Mouse (Mus musculus) limb, embryonic 10.5 days (tissue): ENCODE results near the gene 9430015G10Rik. TPM values are rescaled to one million over a fixed set of nuclear protein-coding genes. Genes with fewer than 3 reads are reported as not detected.

ENCODE experiments used
- DNase-seq: peaks from one replicate; pipeline ENCODE4 v3.0.0-alpha.2; 2017; ENCODE audit warnings: low spot score
- H3K27ac ChIP-seq: fragments of 300-500 bp; sonication (generic); 2 replicates; pipeline ENCODE4 v1.5.1; 2016; ENCODE audit warnings: mild to moderate bottlenecking
- H3K27me3 ChIP-seq: fragments of 300-500 bp; sonication (generic); 2 replicates; pipeline ENCODE4 v1.6.1; 2016; ENCODE audit warnings: low read depth, mild to moderate bottlenecking; ENCODE audit not compliant: poor library complexity, severe bottlenecking
- H3K36me3 ChIP-seq: fragments of 300-500 bp; sonication (generic); 2 replicates; pipeline ENCODE4 v1.6.1; 2016; ENCODE audit warnings: mild to moderate bottlenecking, moderate library complexity
- H3K4me1 ChIP-seq: fragments of 300-500 bp; sonication (generic); 2 replicates; pipeline ENCODE4 v1.6.1; 2016
- H3K4me3 ChIP-seq: fragments of 300-500 bp; sonication (generic); 2 replicates; pipeline ENCODE4 v1.5.1; 2016; ENCODE audit warnings: mild to moderate bottlenecking, moderate library complexity
- H3K9me3 ChIP-seq: fragments of 300-500 bp; sonication (generic); replicated peaks from 2 replicates; pipeline ENCODE4 v1.6.1; 2016; ENCODE audit warnings: mild to moderate bottlenecking
- WGBS: fragments of 180-500 bp; shearing (Covaris S2); methylation state at CpG from one replicate; pipeline ENCODE4 v1.1.7; 2016; 5-methylcytosine and 5-hydroxymethylcytosine counted together
- polyA plus RNA-seq: library from polyadenylated mRNA; unstranded; fragments of >200 nt; fragmentation: Nextera tagmentation; extraction: Ambion mirVana; gene quantifications from 2 replicates; pipeline ENCODE4 v1.2.1, GENCODE M21; 2016

The 9430015G10Rik gene
- 76.0 and 78.5 TPM in 2 replicates for polyA plus RNA-seq

DNA sequence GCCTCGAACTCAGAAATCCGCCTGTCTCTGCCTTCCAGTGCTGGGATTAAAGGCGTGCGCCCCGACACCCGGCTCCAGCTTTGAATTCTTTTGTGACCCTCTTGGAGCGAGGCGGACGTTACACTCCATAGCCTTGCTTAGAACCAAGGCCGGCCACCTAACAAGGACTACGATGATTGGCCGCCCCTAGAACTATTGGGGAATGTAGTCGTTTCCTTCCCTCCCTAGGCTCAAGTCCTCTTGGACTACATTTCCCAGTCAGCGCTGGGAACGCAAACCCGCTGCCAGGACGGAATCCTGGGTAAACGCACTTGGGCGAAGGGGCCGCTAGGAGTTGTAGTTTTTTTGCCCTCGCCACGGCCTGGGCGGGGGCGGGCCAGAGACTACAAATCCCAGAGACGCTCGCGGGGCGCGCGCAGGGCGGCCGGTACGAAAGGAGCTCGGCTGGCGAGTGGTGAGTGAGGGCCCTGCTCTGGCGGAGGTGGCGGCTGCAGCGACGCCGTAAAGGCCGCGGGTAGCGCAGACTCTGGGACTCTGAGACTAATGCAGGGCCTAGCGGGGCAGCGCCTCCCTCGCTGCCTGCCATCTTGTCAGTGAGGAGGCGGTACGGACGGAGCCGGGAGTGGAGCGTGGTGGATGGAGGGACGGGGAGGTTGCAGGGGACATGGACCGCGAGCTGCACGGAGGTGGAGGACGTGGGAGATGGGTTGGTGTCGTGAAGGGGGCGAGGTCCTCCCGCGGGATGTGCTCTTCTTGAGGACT, at the start of gene 9430015G10Rik:
9430015G10Rik (plus strand) TSS at position 413 of the 762 bp plus-strand sequence.
- Histone ChIP-seq H3K27me3 (no peaks in the 10 kb centered on the region), H3K4me1 (0 out of 2 replicates have a peak, but pooled peaks cover 6% of the 10 kb centered on the region), H3K9me3 (no peaks in the 10 kb centered on the region), H3K27ac (peak within 1 kb of the TSS; percentile 95), H3K36me3 (peaks cover 21% of the 10 kb centered on the region), H3K4me3 (peak within 1 kb of the TSS; percentile 88)
- DNase-seq: peak; percentile 97
- under 1% methylated on average over 60 of the region's 60 CpGs for WGBS

DNA sequence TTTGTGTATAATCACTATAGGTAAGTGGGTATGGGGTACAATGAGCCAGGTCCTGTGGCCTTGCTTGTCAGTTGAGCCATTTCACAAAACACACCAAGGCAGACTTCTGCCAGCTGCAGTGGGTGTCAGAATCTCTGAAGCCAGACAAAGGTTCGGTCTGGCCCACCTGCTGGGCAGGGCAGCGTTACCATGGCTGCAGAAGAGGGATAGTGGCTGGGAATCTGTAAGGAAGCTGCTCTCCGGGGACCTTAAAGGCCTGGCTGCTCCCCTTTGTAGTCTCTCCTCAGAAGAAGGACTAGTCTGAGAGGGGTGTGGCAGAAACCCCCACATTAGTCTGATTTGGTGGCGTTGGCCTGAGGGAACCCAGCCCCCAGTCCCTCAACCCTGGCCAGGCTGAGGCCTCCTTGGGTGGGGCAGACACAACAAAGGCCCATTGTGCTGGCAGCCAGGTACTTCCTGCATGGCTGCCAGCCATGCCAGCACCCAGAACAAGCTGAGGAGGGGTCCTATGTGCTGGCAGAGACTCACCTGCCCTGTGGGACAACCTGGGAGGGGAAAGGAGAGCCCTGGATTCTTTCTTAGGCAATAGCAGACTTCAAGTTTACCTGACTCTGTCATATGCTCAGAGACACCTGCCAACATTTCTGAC, 45.8 kb upstream of the 9430015G10Rik start:
- H3K27ac ChIP-seq: peak overlapping the region; percentile 54; the same call in 1 of the 2 replicates
- DNase-seq: no peak

DNA sequence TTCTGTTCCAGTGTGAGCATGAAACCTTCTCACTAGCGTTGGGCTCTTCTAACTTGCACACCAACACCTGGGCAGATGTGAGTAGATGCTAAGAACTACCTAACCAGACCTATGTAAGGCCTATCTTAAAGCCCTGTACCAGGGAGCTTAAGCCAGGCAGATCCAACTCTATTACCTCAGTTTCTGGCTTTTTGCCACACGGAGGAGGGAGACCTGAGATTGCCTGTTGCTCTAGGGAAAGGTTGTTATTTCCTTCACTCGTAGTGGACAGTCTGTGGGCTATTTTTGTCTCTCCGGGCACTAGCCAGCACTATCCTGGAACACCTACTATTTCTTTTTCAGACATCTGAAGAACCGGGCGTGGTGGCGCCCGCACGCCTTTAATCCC, 45.3 kb upstream of the 9430015G10Rik start:
- peaks cover 21% of the 10 kb centered on the region for H3K4me1 ChIP-seq
- WGBS: 85% methylated on average over 9 of the region's 9 CpGs
- H3K27ac ChIP-seq: no peak overlapping the region

More for the DNA sequence above, 45.8 kb upstream of the 9430015G10Rik start:
- 14% methylated on average over 4 of the region's 4 CpGs for WGBS
- Histone ChIP-seq H3K27me3 (0 out of 2 replicates have a peak, but pooled peaks cover 6% of the 10 kb centered on the region), H3K4me3 (no peak overlapping the region), H3K36me3 (no peaks in the 10 kb centered on the region), H3K4me1 (peaks cover 24% of the 10 kb centered on the region), H3K9me3 (no peaks in the 10 kb centered on the region)

DNA sequence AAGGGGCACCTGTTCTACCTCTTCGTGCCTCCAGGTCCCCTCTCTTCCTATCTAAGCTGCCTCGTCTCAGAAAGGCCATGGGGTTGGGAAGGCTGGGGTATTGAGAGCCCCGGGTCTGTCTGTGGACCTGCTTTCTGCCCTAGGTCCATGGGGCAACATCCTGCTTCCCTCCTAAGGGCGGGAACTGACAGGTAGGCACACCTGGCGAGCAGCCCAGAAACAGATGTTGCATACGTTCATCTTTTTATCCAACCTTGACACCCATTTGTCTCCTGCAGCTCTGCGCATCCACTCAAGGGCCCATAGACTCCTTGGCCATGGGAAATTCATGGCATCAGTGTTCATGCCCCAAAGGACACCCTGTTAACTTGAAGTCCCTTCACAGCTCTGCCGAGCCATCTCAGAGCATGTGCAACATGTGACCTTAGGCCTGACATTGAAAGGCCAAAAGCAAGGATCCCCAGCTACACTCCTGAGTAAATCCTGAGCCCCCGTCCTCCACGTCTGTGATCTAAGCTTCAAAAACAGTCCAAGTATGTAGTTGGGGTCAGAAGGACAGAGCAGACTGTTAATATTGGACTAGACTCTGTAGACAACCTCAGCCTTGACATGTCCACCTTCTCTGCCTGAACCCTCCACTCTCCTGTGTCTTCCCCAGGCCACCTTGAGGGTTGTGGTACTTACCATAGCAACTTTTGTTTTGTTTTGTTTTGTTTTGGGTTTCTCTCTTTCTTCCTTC, 44.5 kb upstream of the 9430015G10Rik start:
- no peaks in the 10 kb centered on the region for H3K36me3 ChIP-seq
- peaks cover 23% of the 10 kb centered on the region for H3K4me1 ChIP-seq
- H3K9me3 ChIP-seq: no peaks in the 10 kb centered on the region
- WGBS: 86% methylated on average over 10 of the region's 10 CpGs
- no peak overlapping the region for H3K4me3 ChIP-seq
- no peak overlapping the region for H3K27ac ChIP-seq
- H3K27me3 ChIP-seq: no peaks in the 10 kb centered on the region
- DNase-seq: no peak

More for the DNA sequence above, 45.3 kb upstream of the 9430015G10Rik start:
- Histone ChIP-seq H3K36me3 (no peaks in the 10 kb centered on the region), H3K9me3 (no peaks in the 10 kb centered on the region), H3K27me3 (0 out of 2 replicates have a peak, but pooled peaks cover 1% of the 10 kb centered on the region), H3K4me3 (no peak overlapping the region)
- DNase-seq: no peak

DNA sequence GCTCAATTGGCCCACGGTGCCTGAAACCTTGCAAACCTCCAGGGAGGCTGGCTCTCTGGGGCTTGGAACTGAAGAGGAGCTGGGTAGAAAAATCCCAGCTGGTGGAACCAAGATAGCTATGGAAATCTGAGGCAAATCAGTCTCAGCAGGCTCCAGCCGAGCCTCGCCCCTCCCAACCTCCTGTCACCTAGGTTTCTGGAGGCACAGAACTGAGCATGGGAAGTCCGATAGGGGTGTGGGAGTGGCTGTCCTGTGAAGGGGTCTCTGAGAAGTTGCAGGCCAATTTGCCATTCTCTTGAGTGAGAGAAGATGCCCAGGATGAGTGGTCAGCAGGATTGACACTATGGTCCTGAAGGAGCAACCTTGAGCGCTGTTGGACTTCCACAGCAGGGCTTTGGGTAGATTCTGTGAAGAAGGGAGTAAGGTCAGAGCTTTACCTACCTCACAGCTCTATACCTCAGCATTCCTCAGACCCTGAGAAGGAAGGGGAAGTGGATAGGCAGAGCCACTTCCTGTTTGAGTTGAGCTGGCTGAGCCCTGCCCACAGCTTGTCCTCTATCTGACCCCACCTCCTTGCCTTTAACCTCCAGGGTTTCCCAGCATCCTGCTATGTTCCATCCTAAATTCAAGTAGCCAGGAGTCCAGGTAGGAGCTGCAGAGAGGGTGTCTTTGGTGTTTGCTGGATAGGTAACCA, 42.4 kb upstream of the 9430015G10Rik start:
- no peak for DNase-seq
- WGBS: 57% methylated on average over 5 of the region's 5 CpGs
- Histone ChIP-seq H3K4me3 (no peak overlapping the region), H3K36me3 (no peaks in the 10 kb centered on the region), H3K27me3 (no peaks in the 10 kb centered on the region), H3K4me1 (peaks cover 29% of the 10 kb centered on the region), H3K9me3 (no peaks in the 10 kb centered on the region), H3K27ac (no peak overlapping the region)

DNA sequence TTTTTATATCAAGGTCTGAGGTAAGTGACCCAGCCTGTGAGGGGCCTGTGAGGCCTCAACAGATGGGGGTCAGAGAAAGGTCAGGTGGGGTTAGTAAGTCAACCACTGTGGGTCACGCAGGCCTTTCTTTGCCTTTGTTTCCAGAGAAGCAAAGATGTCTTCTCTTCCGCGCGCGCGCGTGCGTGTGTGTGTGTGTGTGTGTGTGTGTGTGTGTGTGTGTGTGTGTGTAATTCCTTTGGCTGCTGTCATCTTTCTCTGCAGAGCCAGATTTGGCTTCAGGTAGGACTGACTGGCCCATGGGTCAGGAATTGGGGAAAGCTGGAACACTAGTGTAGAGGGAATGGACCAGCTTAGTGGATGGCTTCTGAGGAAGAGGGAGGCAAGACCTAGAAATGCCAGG, 40.1 kb upstream of the 9430015G10Rik start:
- peak overlapping the region; percentile 75; the same call in 1 of the 2 replicates for H3K27ac ChIP-seq

DNA sequence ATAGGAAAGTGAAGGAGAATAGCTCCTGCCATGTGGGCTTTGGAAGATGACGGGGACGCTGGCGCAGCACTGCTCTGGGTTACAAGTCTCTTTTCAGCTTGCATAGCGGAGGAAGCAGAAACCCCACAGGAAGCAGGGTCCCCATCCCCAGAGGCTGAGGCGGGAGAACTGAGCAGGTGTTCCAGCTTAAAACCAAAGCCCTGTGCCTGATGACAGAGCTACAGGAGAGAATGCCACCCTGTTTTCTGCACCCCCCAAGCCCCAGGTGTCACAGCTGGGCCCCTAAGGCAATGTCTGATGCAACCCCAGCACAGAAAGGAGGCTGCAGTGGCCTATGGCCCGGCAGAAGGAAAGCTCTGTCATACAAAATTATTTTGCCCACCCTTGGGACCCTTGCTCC, 39.5 kb upstream of the 9430015G10Rik start:
- Histone ChIP-seq H3K4me3 (0 out of 2 replicates have a peak overlapping the region, but pooled peaks have one; percentile 2), H3K36me3 (no peaks in the 10 kb centered on the region), H3K4me1 (peaks cover 22% of the 10 kb centered on the region), H3K9me3 (no peaks in the 10 kb centered on the region), H3K27ac (peak overlapping the region; percentile 75), H3K27me3 (no peaks in the 10 kb centered on the region)
- DNase-seq: no peak
- 63% methylated on average over 6 of the region's 6 CpGs for WGBS

More for the DNA sequence above, 40.1 kb upstream of the 9430015G10Rik start:
- no peak for DNase-seq
- Histone ChIP-seq H3K4me1 (peaks cover 22% of the 10 kb centered on the region), H3K4me3 (no peak overlapping the region), H3K36me3 (no peaks in the 10 kb centered on the region), H3K27me3 (no peaks in the 10 kb centered on the region), H3K9me3 (no peaks in the 10 kb centered on the region)
- 87% methylated on average over 8 of the region's 8 CpGs for WGBS

DNA sequence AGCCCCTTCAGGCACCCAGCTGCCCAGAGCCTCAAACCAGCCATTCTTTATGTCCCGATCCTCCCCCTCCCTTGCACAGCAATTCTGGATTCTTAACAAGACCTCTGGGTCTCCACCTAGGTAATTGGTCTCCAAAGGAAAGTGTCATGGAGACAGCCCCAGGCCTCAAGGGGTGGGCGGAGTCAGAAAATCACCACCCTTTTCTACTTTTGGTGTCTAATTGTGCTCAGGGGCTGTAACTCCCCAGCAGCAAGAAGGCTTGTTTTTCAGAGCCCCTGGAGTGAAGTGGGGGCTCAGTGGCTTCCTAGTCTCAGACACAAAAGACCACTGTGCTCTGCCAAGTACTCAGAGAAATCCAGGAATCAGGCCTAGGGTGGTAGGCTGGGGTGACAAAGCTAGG, 39.1 kb upstream of the 9430015G10Rik start:
- Histone ChIP-seq H3K27ac (peak overlapping the region; percentile 75), H3K9me3 (no peaks in the 10 kb centered on the region), H3K4me3 (0 out of 2 replicates have a peak overlapping the region, but pooled peaks have one; percentile 2), H3K27me3 (no peaks in the 10 kb centered on the region), H3K36me3 (no peaks in the 10 kb centered on the region), H3K4me1 (peaks cover 22% of the 10 kb centered on the region)
- 45% methylated on average over 2 of the region's 2 CpGs for WGBS
- DNase-seq: peak; percentile 38

DNA sequence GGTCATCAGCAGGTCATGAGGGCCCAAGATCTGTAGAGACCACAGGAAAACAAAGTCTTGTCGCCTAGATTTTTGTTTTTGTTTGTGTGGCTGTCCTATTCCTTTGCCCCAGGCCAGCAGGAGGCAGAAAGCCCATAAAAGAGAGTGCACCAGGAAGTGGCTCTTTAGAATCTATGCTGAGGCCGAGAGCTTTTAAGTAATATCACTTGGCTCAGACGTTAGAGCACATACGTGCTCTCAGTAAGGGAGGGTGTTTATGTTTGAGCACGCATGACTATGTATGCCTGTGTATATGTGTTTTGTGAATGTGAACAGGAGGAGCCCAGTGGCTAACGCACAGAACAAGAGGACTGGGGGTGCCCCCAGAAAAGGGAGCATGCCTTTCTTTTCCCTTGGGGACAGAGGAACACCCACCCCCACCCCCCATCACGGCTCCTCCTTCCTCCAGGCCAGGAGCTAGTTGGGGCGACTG, 32.8 kb upstream of the 9430015G10Rik start:
- WGBS: 9% methylated on average over 8 of the region's 8 CpGs
- DNase-seq: peak; percentile 39
- Histone ChIP-seq H3K4me3 (peak overlapping the region; percentile 56), H3K4me1 (peaks cover 22% of the 10 kb centered on the region), H3K9me3 (no peaks in the 10 kb centered on the region), H3K27me3 (peaks cover 22% of the 10 kb centered on the region), H3K27ac (peak overlapping the region; percentile 84), H3K36me3 (no peaks in the 10 kb centered on the region)

DNA sequence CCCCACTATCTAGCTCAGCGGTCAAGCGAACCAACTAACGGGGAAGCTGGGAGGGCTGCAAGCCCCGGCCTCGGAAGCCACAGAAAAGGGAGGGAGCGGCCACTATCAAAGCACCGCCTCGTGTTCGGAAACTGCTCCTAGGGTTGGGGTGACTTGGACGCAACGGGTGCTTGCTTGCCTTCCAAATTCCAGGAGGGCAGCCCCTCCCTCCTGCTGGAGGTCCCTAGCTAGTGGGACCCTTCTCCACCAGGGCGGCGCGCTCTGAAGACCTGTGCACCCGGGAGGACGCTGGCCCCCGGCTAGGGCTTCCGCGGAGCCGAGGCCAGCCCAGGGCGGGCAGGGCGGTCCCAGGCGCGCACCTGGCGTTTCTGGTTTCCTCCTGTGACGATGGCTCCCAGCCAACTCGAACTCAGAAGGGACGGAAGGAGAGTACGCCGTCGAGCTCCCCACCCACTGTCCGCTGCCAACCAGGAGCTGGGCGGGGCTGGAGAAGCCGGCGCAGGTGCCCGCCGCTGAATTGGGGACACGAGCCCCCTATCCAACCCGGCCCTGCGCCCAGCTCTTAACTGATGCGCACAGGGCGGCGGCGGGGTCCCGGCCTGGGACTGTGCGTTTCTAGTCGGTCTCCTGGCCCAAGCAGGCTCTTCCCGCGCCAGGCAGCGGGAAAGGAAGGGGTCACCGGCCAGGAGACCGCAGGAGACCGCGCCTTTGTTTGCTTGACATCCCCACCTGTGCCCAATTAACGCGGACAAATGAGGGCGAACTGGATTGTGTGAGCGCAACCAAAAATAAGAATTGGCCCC, 32.1 kb upstream of the 9430015G10Rik start:
- under 1% methylated on average over 58 of the region's 58 CpGs for WGBS
- Histone ChIP-seq H3K9me3 (no peaks in the 10 kb centered on the region), H3K36me3 (no peaks in the 10 kb centered on the region), H3K4me1 (peaks cover 22% of the 10 kb centered on the region), H3K27ac (peak overlapping the region; percentile 84), H3K27me3 (peaks cover 22% of the 10 kb centered on the region), H3K4me3 (peak overlapping the region; percentile 56)
- peak; percentile 76 for DNase-seq

DNA sequence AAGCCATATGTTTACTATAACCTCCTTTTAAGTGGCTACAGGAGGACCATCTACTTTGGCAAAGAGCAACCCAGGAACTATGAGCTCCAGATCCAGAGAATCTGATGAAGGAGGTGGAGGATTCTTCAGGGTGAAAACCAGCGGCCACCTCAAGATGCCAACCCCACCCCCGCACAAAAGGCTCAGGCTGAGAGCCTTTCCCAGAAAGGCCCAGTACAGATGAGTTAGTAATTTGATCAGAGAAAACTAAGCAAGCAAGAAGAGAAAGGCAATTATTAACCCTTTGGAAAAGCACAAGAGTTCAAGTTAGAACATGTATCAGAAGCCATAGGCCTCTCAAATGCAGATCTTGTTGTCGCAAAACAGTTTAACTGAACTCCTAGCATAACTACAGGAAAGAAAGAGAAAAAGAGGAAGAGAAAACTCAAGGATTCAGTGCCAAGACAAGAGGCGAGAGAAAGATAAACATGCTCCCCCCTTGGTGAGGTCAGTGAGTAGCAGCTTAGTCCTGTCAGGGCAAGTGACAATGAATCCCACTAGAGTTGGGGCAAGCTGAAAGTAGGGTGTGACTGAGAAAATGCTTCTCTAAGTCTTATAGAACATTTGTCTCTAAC, 27.1 kb upstream of the 9430015G10Rik start:
- 56% methylated on average over 4 of the region's 4 CpGs for WGBS
- H3K27ac ChIP-seq: no peak overlapping the region

More for the DNA sequence above, 27.1 kb upstream of the 9430015G10Rik start:
- H3K4me1 ChIP-seq: peaks cover 8% of the 10 kb centered on the region
- peaks cover 11% of the 10 kb centered on the region for H3K27me3 ChIP-seq
- H3K36me3 ChIP-seq: no peaks in the 10 kb centered on the region
- no peak for DNase-seq
- H3K9me3 ChIP-seq: no peaks in the 10 kb centered on the region
- no peak overlapping the region for H3K4me3 ChIP-seq
